Mouse (Mus musculus) frontal cortex, adult 2 months (tissue): Measurements from ENCODE around the gene Repin1. TPM values are rescaled to one million over a fixed set of nuclear protein-coding genes. Genes with fewer than 3 reads are reported as not detected.

Experiments used
- DNase-seq, 2 experiments: peaks; one replicate each; pipeline ENCODE4 v3.0.0; 2022; ENCODE audit warnings: low spot score in 1 of 2; ENCODE audit errors: extremely low spot score in 1 of 2
- polyA plus RNA-seq: library from polyadenylated mRNA; depleted of rRNA; stranded (reverse); fragments of >200 nt; gene quantifications from 2 replicates; pipeline ENCODE4 v1.2.3, GENCODE M21; 2012

Gene Repin1
- polyA plus RNA-seq, 1 experiment = 85.2 TPM

- no peak for DNase-seq
Measured at GRCm38 (mm10) chr6:48578736-48579135, 14.9 kb upstream of the Repin1 start.

- no peak for DNase-seq
Measured at GRCm38 (mm10) chr6:48579215-48579648, 14.5 kb upstream of the Repin1 start.

GRCm38 (mm10) chr6:48581257-48581656, 12.4 kb upstream of the Repin1 start:
- no peak for DNase-seq

- peak in 1 of 2 experiments; percentile 88 for DNase-seq
Measured at GRCm38 (mm10) chr6:48582037-48582436, 11.6 kb upstream of the Repin1 start.

- no peak for DNase-seq
Measured at GRCm38 (mm10) chr6:48589194-48589750, 4.4 kb upstream of the Repin1 start, which contains the start of gene Gm45021. Gm45021 (plus strand) TSS chr6:48589610.

- no peak for DNase-seq
Measured at GRCm38 (mm10) chr6:48591221-48591845, 2.4 kb upstream of the Repin1 start.

- no peak for DNase-seq
Measured at GRCm38 (mm10) chr6:48591871-48592270, 1.8 kb upstream of the Repin1 start.

GRCm38 (mm10) chr6:48594043-48594738, 508 bp downstream of the Repin1 start:
- peak in 1 of 2 experiments; percentile 61 for DNase-seq

- peak in 1 of 2 experiments; percentile 60 for DNase-seq
Measured at GRCm38 (mm10) chr6:48595278-48595677, 1.6 kb downstream of the Repin1 start.

- DNase-seq = no peak
Measured at GRCm38 (mm10) chr6:48596545-48597232, 3.0 kb downstream of the Repin1 start.

- DNase-seq = no peak
Measured at GRCm38 (mm10) chr6:48597233-48597625, 3.5 kb downstream of the Repin1 start.

- no peak for DNase-seq
Measured at GRCm38 (mm10) chr6:48600594-48600993, 6.9 kb downstream of the Repin1 start.

GRCm38 (mm10) chr6:48601271-48602079, 7.8 kb downstream of the Repin1 start, which contains the start of gene Zfp775:
Zfp775 (plus strand) TSS chr6:48602063.
- peak; percentile 92 to 97 for DNase-seq

GRCm38 (mm10) chr6:48602080-48602741, 8.5 kb downstream of the Repin1 start:
- DNase-seq = peak in 1 of 2 experiments; percentile 56

GRCm38 (mm10) chr6:48608124-48608523, 14.4 kb downstream of the Repin1 start:
- DNase-seq = no peak

GRCm38 (mm10) chr6:48609512-48609911, 15.8 kb downstream of the Repin1 start:
- no peak for DNase-seq

- no peak for DNase-seq
Measured at GRCm38 (mm10) chr6:48610657-48611056, 17.0 kb downstream of the Repin1 start.

GRCm38 (mm10) chr6:48613464-48613863, 19.8 kb downstream of the Repin1 start:
- DNase-seq = no peak

- no peak for DNase-seq
Measured at GRCm38 (mm10) chr6:48614756-48615155, 21.1 kb downstream of the Repin1 start.

- no peak for DNase-seq
Measured at GRCm38 (mm10) chr6:48620031-48620430, 26.3 kb downstream of the Repin1 start.
